Mouse (Mus musculus) kidney, adult 9 months (tissue): ENCODE results near the gene Tex13c1.

Experiments
- DNase-seq: peaks from one replicate; pipeline ENCODE4 v3.0.0; 2022

Tex13c1 gene

DNA sequence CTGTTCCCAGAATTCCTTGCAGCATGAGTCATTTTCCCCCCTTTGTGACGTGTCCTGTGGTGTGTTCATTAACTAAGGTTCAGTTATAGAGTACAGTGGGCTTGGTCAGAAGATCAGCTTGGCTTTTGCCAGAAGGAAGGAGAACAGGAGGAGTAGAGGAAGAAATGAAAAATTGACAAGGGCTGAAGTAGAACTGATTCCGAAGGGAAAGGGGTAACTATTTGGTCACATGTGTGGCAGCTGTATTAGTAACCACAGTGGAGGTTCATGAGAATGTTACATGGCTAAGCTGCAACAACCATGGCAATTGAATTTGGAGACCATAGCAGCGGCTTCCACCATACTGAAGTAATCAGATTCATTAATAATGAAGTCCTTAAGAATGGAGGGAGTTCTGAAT is at the start of gene Tex13c1:
TSS of gene Tex13c1 (plus strand) at position 301 of the 400 bp plus-strand sequence.
- no peak for DNase-seq
